Mouse (Mus musculus): Measurements from ENCODE around the gene Ddx18. TPM values are rescaled to one million over a fixed set of nuclear protein-coding genes. Genes with fewer than 3 reads are reported as not detected.

Ddx18 gene
- polyA plus RNA-seq (2014; fragmentation: Illumina TruSeq; extraction: RNeasy Lipid Tissue Mini Kit (QIAGEN cat#74804); ENCODE audit: low read depth, low replicate concordance), result 102 TPM

DNA sequence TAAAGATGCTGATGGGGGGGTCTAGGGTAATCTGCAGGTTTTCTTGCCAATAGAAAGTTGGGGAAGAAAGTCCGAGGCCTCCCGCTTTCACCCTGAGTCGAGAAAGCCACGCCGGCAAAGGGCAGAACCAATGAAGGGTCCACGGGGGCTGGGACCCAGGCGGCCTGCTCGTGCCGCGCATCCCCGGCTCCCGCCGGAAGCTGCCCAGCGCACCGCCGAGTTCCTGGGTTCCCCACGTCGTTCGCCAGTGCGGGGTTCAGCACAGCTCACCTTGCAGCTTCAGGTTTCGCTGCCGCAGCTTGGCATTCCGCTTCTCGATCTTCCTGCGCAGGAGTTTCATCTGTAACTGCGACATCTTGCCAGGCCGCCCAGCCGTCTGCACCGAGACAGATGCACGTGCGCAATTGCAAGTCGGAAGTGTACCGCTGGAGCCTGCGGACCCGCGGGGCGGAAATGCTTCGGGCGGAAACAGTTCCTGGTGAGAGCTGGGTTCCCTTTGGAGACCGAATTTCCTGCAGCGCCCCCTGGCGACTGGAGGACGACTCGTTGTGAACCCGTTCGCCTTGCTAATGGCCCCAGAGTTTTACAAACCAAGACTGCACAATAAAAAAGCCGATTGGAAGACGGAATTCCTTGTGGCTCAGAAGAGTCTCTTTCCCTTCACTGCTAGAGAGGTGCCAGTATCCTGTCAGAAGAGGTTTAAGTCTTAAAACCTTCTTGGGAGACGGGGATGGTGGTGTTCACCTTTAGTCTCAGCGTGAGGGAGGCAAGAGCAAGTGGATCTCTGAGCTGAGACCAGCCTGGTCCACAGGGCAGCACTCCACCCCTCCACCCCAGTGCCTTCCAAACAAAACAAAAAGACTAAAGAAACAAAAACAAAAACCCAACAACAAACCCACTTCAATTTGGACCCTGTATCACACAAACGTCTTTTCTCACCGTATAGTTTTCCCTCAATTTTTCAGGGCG, at the start of gene Ddx18:
TSS of gene Ddx18 (minus strand) at position 469 of the 969 bp plus-strand sequence.

GRCm38 (mm10) chr1:121528399-121528720, 39.4 kb downstream of the Ddx18 start, which contains the start of gene Htr5b:
Htr5b (minus strand) TSS chr1:121528465.

Other genes with a start within 250 kb of the Ddx18 start
- gene Insig2, start 235.4 kb downstream of the Ddx18 start, polyA plus RNA-seq (2014; fragmentation: Illumina TruSeq; extraction: RNeasy Lipid Tissue Mini Kit (QIAGEN cat#74804); ENCODE audit: low read depth, low replicate concordance), result 113 TPM
- gene Ccdc93, start 136.9 kb downstream of the Ddx18 start, polyA plus RNA-seq (2014; fragmentation: Illumina TruSeq; extraction: RNeasy Lipid Tissue Mini Kit (QIAGEN cat#74804); ENCODE audit: low read depth, low replicate concordance), result 26.0 TPM
- gene Htr5b, start 39.5 kb downstream of the Ddx18 start, polyA plus RNA-seq (2014; fragmentation: Illumina TruSeq; extraction: RNeasy Lipid Tissue Mini Kit (QIAGEN cat#74804); ENCODE audit: low read depth, low replicate concordance), result 4.1 TPM